In the genomic region with DNA sequence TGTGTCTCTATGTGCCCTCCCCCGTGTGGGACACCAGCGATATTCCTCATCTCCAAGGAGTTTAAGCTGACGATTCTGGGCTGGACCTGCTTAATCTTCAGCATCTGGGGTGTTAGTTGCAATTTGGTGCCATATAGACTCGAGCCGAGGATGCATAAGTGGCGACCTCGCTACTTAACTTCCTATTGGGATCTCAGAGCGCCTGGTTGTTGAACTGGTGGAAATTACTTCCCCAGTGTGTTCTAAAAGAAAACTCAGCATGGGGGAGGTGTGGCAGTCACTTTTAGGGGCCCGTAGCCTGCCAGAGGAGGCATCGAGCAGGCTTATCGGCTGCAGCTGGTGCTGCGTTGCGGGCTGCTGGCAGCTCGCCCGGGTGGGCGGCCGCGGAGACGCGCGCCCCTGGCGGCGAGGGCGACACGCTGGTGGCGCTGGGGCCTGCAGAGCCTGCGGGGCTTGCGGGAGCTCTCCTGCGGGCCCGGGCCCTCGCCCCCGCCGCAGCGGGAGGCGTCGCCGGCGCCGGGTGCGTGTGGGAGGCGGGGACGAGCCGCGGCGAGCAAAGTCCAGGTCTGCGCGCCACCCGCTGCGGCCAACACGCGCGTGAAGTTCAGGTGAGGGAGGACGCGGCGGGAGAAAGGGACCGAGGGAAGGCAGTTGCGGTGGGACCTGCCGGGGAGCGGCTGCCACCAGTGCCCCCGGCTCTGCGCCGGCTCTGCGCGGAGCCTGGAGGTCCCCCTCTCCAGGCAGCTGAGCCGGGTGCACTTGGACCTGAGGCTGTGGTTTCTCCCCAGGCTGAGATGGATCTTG, we compare ENCODE assay signal across 9 mouse cellular contexts. TPM values are rescaled to one million over a fixed set of nuclear protein-coding genes. Genes with fewer than 3 reads are reported as not detected.
DNase-seq lines count a peak whose midpoint lies in the region; ATAC-seq and TF ChIP-seq lines count a peak whose summit lies in the region.
"Had no signal": no experiment of that assay in that cellular context is flagged by ENCODE, and none has a peak within 500 bp of the region (broad histone marks: within the 10 kb centered on the region; RNA-seq: fewer than 3 reads in every experiment).

A gene (plus strand): TSS at position 418 of the 804 bp plus-strand sequence.

- peaks cover 20% of the 10 kb centered on the region for H3K27me3 ChIP-seq in heart, embryonic 11.5 days (ENCODE audit: control insufficient read depth, insufficient read depth, low read length)
- peaks cover 34% of the 10 kb centered on the region for H3K27me3 ChIP-seq in kidney, embryonic 15.5 days
- H3K27me3 ChIP-seq in limb, embryonic 15.5 days = peaks cover 26% of the 10 kb centered on the region
- H3K27me3 ChIP-seq in midbrain, embryonic 16.5 days (ENCODE audit: control insufficient read depth, insufficient read depth, low read depth, low read length) = no peaks in the 10 kb centered on the region
- no peaks in the 10 kb centered on the region for H3K27me3 ChIP-seq in spleen, adult 2 months (ENCODE audit: control insufficient read depth, insufficient read depth, low read length)

- H3K4me2 ChIP-seq in heart, embryonic 11.5 days = peak within 1 kb of the TSS; percentile 97
- peak within 1 kb of the TSS; percentile 98 for H3K4me2 ChIP-seq in kidney, embryonic 15.5 days
- peak within 1 kb of the TSS; percentile 96 for H3K4me2 ChIP-seq in limb, embryonic 15.5 days
- H3K4me2 ChIP-seq in midbrain, embryonic 16.5 days (ENCODE audit: low read length) = peak within 1 kb of the TSS; percentile 95

- H3K9me3 ChIP-seq in heart, embryonic 11.5 days (replicated peaks; ENCODE audit: control insufficient read depth, low read length) = no peaks in the 10 kb centered on the region
- 0 out of 2 replicates have a peak, but pooled peaks cover 5% of the 10 kb centered on the region for H3K9me3 ChIP-seq in kidney, embryonic 15.5 days (replicated peaks)
- H3K9me3 ChIP-seq in limb, embryonic 15.5 days = no peaks in the 10 kb centered on the region
- no peaks in the 10 kb centered on the region; the same call in 1 of the 2 replicates for H3K9me3 ChIP-seq in midbrain, embryonic 16.5 days (replicated peaks; ENCODE audit: control insufficient read depth, low read length, poor library complexity, severe bottlenecking)
- H3K9me3 ChIP-seq: G1E had no signal

- ATAC-seq in erythroblast, adult 5-6 weeks (replicated peaks; ENCODE audit: low FRiP score, poor library complexity, severe bottlenecking) = peak; percentile 80
- peak; percentile 72 for ATAC-seq in heart, embryonic 11.5 days (replicated peaks; ENCODE audit: insufficient number of reproducible peaks, low FRiP score, low TSS enrichment)
- ATAC-seq in kidney, embryonic 15.5 days (replicated peaks; ENCODE audit: low FRiP score) = peak; percentile 95
- ATAC-seq in limb, embryonic 15.5 days (ENCODE audit: insufficient number of reproducible peaks, low FRiP score, low TSS enrichment, low read depth) = peak; percentile 40; the same call in 1 of the 2 replicates
- peak; percentile 94 for ATAC-seq in midbrain, embryonic 16.5 days

- TF ChIP-seq CTCF in spleen, adult 2 months (IDR thresholded peaks at IDR 0.05; ENCODE audit: extremely low read depth, insufficient read depth, insufficient read length, insufficient replicate concordance) = peak; percentile 56; the same call in 1 of the 2 replicates

- peak; percentile 78 to 83 for DNase-seq in B cell, adult 2 months
- DNase-seq in brain, adult 2 months (ENCODE audit: low read depth, low spot score) = peak; percentile 74
- peak in 1 of 2 experiments; percentile 55 for DNase-seq in spleen, adult 2 months (ENCODE audit: low read depth in 1 of 2, low spot score in 2 of 2)

- H3K9ac ChIP-seq in heart, embryonic 11.5 days (ENCODE audit: low read depth, low read length) = peak within 1 kb of the TSS; percentile 61; the same call in 1 of the 2 replicates
- H3K9ac ChIP-seq in kidney, embryonic 15.5 days = peak within 1 kb of the TSS; percentile 44
- peak within 1 kb of the TSS; percentile 42 for H3K9ac ChIP-seq in limb, embryonic 15.5 days
- peak within 1 kb of the TSS; percentile 76 for H3K9ac ChIP-seq in midbrain, embryonic 16.5 days (ENCODE audit: low read depth, low read length)

- WGBS in heart, embryonic 11.5 days (ENCODE audit: insufficient replicate concordance) = under 1% methylated on average over 59 of the region's 65 CpGs
- WGBS in kidney, embryonic 15.5 days = under 1% methylated on average over 63 of the region's 65 CpGs
- 1% methylated on average over 61 of the region's 65 CpGs for WGBS in limb, embryonic 15.5 days
- under 1% methylated on average over 61 of the region's 65 CpGs for WGBS in midbrain, embryonic 16.5 days
- under 1% methylated on average over 64 of the region's 65 CpGs for WGBS in spleen, adult 2 months

- H3K27ac ChIP-seq in heart, embryonic 11.5 days (ENCODE audit: low read depth, low read length) = no peak within 1 kb of the TSS
- H3K27ac ChIP-seq in kidney, embryonic 15.5 days = no peak within 1 kb of the TSS
- no peak within 1 kb of the TSS for H3K27ac ChIP-seq in limb, embryonic 15.5 days
- H3K27ac ChIP-seq in midbrain, embryonic 16.5 days (ENCODE audit: low read length) = no peak within 1 kb of the TSS
- peak within 1 kb of the TSS; percentile 57 for H3K27ac ChIP-seq in spleen, adult 2 months (ENCODE audit: insufficient read depth, low read length)

- no peaks in the 10 kb centered on the region for H3K36me3 ChIP-seq in heart, embryonic 11.5 days (ENCODE audit: control insufficient read depth, insufficient read depth, low read length)
- no peaks in the 10 kb centered on the region for H3K36me3 ChIP-seq in kidney, embryonic 15.5 days
- H3K36me3 ChIP-seq in limb, embryonic 15.5 days = no peaks in the 10 kb centered on the region
- no peaks in the 10 kb centered on the region for H3K36me3 ChIP-seq in midbrain, embryonic 16.5 days (ENCODE audit: control insufficient read depth, insufficient read depth, low read length)
- H3K36me3 ChIP-seq in spleen, adult 2 months (ENCODE audit: control insufficient read depth, insufficient read depth, low read length) = no peaks in the 10 kb centered on the region
- H3K36me3 ChIP-seq: G1E had no signal

- H3K4me1 ChIP-seq in heart, embryonic 11.5 days (ENCODE audit: control insufficient read depth, insufficient read depth, low read length) = peaks cover 3% of the 10 kb centered on the region; the same call in 1 of the 2 replicates
- H3K4me1 ChIP-seq in kidney, embryonic 15.5 days = peaks cover 14% of the 10 kb centered on the region; the same call in 1 of the 2 replicates
- H3K4me1 ChIP-seq in limb, embryonic 15.5 days = peaks cover 5% of the 10 kb centered on the region; the same call in 1 of the 2 replicates
- peaks cover 11% of the 10 kb centered on the region for H3K4me1 ChIP-seq in midbrain, embryonic 16.5 days (ENCODE audit: control insufficient read depth, insufficient read depth, low read length)
- peaks cover 8% of the 10 kb centered on the region; the same call in 1 of the 2 replicates for H3K4me1 ChIP-seq in spleen, adult 2 months (ENCODE audit: control insufficient read depth, insufficient read depth, insufficient read length)

- no peak for TF ChIP-seq POLR2A in spleen, adult 2 months (IDR thresholded peaks at IDR 0.05; ENCODE audit: low read depth, low read length)

- H3K4me3 ChIP-seq in heart, embryonic 11.5 days (ENCODE audit: low read depth, low read length) = peak within 1 kb of the TSS; percentile 65
- H3K4me3 ChIP-seq in kidney, embryonic 15.5 days (replicated peaks) = peak within 1 kb of the TSS; percentile 58
- peak within 1 kb of the TSS; percentile 59 for H3K4me3 ChIP-seq in limb, embryonic 15.5 days
- H3K4me3 ChIP-seq in midbrain, embryonic 16.5 days (ENCODE audit: low read depth, low read length) = peak within 1 kb of the TSS; percentile 74
- H3K4me3 ChIP-seq in spleen, adult 2 months (ENCODE audit: extremely low read depth, insufficient read depth, insufficient read length) = peak within 1 kb of the TSS; percentile 70

RNA-seq across cellular contexts. Expression of the gene that starts here (rescaled TPM):
- 169 and 174 TPM in 2 replicates for total RNA-seq in erythroblast, adult 5-6 weeks (2015; ENCODE audit: low replicate concordance)
- 418 and 429 TPM in 2 replicates for total RNA-seq in erythroblast, adult 5-6 weeks (2017; ENCODE audit: low replicate concordance)
- polyA plus RNA-seq in heart, embryonic 11.5 days (2014; fragmentation: Nextera tagmentation; extraction: Ambion mirVana) = 0.54 and 1.2 TPM in 2 replicates
- 0.53 and 0.86 TPM in 2 replicates for polyA plus RNA-seq in kidney, embryonic 15.5 days (2015; fragmentation: Nextera tagmentation; extraction: Ambion mirVana)
- 0.32 and 0.44 TPM in 2 replicates for polyA plus RNA-seq in limb, embryonic 15.5 days (2015; fragmentation: Nextera tagmentation; extraction: Ambion mirVana)
- 0.30 and 0.67 TPM in 2 replicates for polyA plus RNA-seq in midbrain, embryonic 16.5 days (2015; fragmentation: Nextera tagmentation; extraction: Ambion mirVana)
- polyA plus RNA-seq in spleen, adult 2 months (2012; rRNA removed) = 4.9 and 6.9 TPM in 2 replicates
- polyA plus RNA-seq: G1E had no signal

Comparison
In these comparisons a context has a peak if more than half of its experiments do, and no peak if none do; other contexts are left out.
1. Peak in ATAC-seq, H3K4me3 ChIP-seq, H3K9ac ChIP-seq and H3K4me2 ChIP-seq in kidney, embryonic 15.5 days; RNA of the gene not detected or under 1 TPM.
2. Peak in ATAC-seq, H3K4me3 ChIP-seq, H3K9ac ChIP-seq and H3K4me2 ChIP-seq in limb, embryonic 15.5 days; RNA of the gene not detected or under 1 TPM.
3. Peak in ATAC-seq, H3K4me3 ChIP-seq, H3K9ac ChIP-seq and H3K4me2 ChIP-seq in midbrain, embryonic 16.5 days; RNA of the gene not detected or under 1 TPM.
4. ATAC-seq: peak in every context shown above with its lines; median percentile 95 in kidney, embryonic 15.5 days; 94 in midbrain, embryonic 16.5 days; 80 in erythroblast, adult 5-6 weeks; 72 in heart, embryonic 11.5 days; 40 in limb, embryonic 15.5 days.